Mouse (Mus musculus): ENCODE measurements at regions not wholly inside any gene's neighbourhood (a gene's known extent, or its start where the extent isn't known, plus 50 kb on each side); places are given as distances from the start of the nearest gene placed in this dataset.

DNA sequence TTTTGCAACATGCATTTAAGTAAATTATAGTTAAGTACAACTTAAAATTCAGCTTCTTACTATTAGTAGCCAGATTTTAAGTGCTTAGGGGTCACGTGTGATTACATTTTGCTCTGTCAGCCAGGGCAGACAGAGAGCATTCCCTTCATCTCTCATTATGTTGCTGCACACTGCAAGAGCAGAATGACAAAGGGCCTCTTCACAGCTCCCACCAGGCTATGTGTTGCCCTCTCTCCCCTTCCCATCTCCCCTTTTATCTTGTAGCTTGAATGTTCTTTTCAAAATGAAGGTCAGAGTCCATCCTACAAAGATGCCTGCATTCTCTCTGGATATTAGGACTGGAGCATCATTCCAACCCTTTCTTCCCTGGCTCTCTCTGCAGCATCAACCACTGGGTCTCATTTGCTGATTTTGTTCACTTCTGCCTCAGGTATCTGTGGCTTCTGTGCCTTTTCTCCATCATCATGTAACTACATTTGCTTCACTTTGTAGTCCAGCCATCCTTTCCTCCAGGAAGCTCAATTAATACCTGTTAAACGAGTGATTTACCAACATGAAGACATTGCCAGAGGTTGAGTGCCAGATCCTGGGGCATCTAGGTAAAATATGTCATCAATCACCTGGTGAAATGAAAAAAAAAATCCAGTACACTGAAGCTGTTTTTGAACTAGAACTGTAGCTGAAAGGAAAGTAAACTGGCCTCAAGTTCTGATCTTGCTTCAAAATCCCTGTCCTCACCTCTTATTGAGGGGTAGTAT is 571.6 kb downstream of the Btbd3 start:
- TF ChIP-seq POLR2A (IDR thresholded peaks at IDR 0.05; ENCODE audit: control insufficient read depth, low read depth, low read length), result no peak
- no peak for TF ChIP-seq CTCF (IDR thresholded peaks at IDR 0.05; ENCODE audit: control insufficient read depth, insufficient read depth, insufficient replicate concordance, low read depth, low read length)
